Mouse (Mus musculus) neutrophil, adult 5-6 weeks (primary cell): ENCODE results near the gene 9530053A07Rik. TPM values are rescaled to one million over a fixed set of nuclear protein-coding genes. Genes with fewer than 3 reads are reported as not detected.
A peak's percentile ranks its signal among the peaks of the same experiment; 100 is the strongest.
"Not testable (repeated sequence)": the region's sequence is repeated elsewhere in the genome, so short reads cannot be mapped to it uniquely, and the experiment has no call there.

Experiments used
- ATAC-seq: fragments of 151-379, 151-347 bp; 2 replicates; pipeline ENCODE4 v1.8.0; 2017; ENCODE audit warnings: mild to moderate bottlenecking, moderate TSS enrichment; ENCODE audit not compliant: insufficient number of reproducible peaks, poor library complexity, low FRiP score, severe bottlenecking; ENCODE audit errors: extremely low read depth
- total RNA-seq: library from RNA; stranded (forward); fragments of 200-1000 nt; gene quantifications from 2 replicates; pipeline ENCODE4 v1.2.3, GENCODE M21; 2017

Gene 9530053A07Rik
- not detected in 2 replicates for total RNA-seq

DNA sequence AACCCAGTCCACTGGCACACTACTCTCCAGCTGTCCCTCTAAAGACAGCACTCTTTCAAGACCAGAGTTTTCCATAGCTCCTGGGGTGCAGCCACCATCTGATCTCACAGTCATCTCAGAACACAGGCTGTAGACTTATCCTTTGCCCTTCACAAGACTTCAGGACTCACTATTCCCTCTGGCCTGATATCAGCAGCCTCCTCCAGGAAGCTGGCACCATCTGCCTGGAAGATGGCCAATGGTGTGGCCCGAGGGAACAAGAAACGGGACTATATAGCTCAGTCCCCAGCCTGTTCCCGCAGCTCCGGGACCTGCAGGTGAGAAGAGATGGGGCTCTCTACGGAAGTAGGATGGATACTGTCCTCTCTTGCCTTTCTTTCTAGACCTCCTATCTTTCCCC is at the start of gene 9530053A07Rik:
TSS of gene 9530053A07Rik (plus strand) at position 301 of the 400 bp plus-strand sequence.
- ATAC-seq: no peak

DNA sequence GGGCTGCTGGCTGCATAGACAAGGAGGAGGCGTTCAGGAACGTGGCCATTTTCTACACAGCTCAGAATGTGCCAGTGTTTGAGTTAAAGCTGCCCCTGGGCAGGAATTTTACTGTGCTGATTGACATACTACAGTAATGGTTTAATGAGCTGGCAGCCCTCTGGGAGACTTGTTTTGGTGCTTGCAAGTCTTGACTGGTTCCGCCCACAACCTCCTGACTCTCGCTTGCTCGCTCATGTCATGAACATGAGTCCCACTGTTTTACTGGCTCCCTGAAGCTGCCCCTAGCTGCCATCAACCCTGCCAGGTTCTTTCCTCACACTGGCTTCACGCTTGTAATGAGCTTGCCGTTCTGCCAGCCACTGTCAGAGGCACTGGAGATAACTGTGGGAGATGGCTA is 45.1 kb upstream of the 9530053A07Rik start:
- ATAC-seq: no peak

DNA sequence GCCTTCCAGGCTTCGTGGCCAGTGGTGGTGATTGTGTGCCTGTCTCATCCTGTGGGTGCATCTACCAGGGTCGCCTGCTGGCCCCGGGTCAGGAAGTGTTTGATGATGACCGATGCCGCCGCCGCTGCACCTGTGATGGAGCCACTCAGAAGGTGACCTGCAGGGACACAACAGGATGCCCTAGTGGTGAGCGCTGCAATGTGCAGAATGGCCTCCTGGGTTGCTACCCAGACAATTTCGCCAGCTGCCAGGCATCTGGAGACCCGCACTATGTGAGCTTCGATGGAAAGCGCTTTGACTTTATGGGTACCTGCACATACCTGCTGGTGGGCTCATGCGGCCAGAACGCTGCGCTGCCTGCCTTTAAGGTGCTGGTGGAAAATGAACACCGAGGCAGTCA is 43.0 kb upstream of the 9530053A07Rik start:
- ATAC-seq: no peak

DNA sequence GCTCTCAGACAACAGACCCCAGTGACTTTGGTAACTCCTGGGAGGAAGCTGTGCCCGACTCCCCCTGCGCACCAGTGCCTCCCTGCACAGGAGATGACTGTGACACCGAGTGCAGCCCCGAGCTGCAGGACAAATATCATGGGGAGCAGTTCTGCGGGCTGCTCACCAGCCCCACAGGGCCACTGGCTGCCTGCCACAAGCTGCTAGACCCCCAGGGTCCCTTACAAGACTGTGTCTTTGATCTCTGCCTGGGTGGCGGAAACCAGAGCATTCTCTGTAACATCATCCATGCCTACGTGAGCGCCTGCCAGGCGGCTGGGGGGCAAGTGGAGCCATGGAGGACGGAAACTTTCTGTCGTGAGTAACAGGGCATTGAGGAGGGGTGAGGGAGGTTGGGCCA is 35.7 kb upstream of the 9530053A07Rik start:
- ATAC-seq: no peak

DNA sequence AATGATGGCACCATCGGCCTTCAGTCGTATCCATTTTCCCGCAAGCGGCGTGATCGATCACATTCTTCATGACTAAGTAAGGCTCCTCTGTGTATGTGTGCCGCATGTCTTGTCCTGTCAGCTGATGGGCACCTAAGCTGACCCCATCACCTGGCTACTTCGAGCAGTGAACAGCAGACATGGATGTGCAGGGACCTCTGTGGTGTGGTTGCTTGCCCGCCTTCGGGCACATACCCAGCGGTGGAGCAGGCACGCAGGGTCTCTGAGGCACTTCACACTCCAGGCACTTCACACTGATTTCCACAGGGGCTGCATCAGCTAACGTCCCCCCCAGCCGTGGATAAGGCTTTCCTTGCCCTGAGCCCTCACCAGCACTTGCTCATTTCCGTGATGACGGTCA is 30.2 kb upstream of the 9530053A07Rik start:
- no peak for ATAC-seq

DNA sequence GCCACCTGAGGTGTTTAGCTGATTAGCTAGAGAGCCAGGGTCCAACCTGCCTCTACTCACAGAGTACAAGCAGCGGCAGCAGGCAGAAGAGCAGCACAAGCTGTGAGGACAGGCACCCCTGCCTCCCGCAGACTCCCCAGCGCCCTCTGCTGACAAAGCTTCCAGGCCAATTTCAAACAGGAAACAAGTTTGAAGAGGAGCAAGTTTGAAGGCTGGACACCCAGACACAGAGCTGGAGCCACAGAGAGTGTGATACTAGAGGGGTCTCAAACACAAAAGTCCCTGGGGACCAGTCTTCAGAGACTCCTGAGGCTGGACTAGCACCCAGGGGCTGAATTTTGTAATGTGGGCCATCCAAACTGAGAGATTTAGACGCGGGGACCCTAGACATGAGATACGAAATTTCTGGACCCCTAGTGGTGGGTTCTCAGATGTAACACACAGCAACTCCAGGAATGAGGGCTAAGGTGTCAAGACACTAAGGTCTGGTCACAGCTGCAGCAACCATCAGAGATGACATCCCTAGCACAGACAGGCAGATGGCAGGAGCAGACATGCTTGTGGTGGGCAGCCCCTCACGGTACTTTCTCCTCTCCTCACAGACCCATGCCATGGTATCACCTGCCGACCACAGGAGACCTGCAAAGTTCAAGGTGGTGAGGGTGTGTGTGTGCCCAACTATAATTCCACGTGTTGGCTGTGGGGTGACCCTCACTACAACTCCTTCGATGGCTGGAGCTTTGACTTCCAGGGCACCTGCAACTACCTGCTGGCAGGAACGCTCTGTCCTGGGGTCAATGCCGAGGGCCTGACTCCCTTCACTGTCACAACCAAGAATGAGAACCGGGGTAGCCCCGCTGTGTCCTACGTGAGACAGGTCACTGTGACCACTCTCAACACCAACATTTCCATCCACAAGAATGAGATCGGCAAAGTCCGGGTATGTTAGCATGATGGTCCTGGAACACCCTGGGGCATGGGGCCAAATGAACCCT is 28.4 kb upstream of the 9530053A07Rik start:
- ATAC-seq: no peak

DNA sequence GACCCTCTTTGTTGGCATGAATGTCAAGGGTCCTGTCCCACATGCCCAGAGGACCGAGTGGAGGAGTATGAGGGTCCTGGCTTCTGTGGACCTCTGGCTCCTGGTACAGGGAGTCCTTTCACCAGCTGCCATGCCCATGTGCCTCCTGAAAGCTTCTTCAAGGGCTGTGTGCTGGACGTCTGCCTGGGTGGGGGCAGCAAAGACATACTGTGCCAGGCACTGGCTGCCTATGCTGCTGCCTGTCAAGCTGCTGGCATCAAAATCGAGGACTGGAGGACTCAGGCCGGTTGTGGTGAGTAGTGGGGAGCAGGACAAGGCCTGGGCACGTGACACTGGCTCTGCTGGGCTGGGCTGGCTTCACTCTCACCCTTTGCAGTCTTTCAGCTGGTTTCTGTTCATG is 26.3 kb upstream of the 9530053A07Rik start:
- not testable (repeated sequence) for ATAC-seq

DNA sequence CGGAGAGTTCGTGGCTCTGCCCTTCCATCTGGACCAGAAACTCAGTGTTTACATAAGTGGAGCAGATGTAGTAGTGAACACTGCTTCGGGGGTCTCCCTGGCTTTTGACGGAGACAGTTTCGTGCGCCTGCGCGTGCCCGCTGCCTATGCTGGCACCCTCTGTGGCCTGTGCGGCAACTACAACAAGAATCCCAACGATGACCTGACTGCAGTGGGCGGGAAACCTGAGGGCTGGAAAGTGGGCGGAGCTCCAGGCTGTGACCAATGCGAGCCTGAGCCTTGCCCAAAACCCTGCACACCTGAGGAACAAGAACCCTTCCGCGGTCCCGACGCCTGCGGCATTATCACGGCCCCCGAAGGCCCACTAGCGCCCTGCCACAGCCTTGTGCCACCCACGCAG is 24.6 kb upstream of the 9530053A07Rik start:
- no peak for ATAC-seq

DNA sequence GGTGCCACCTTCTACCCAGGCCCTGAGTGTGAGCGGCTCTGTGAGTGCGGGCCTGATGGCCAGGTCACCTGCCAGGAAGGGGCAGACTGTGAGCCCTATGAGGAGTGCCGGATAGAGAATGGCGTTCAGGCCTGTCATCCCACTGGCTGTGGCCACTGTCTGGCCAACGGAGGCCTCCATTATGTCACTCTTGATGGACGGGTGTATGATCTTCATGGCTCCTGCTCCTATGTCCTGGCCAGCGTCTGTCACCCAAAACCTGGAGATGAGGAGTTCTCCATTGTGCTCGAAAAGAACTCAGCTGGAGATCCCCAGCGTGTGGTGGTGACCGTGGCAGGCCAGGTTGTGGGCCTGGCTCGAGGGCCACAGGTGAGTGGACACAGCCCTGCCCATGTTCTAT is 23.0 kb upstream of the 9530053A07Rik start:
- ATAC-seq: no peak

DNA sequence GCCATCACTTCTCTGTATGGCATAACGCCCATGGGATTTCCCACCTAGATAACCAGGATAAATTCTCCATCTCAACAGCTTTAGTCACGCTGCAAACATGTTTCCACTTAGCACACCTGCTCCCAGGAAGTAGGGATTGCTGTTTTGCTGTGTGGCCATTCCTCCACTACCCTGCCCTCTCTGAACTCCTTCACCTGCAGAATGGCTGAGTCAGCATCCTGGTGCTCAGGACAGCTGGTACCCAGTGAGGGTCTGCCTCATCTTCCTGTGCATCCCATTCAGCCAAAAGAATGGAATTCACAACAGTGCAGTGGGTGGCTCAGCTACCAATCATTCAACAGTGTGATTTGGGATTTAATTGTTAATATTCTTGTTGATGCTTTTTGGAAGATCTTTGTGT is 14.6 kb upstream of the 9530053A07Rik start:
- ATAC-seq: no peak

DNA sequence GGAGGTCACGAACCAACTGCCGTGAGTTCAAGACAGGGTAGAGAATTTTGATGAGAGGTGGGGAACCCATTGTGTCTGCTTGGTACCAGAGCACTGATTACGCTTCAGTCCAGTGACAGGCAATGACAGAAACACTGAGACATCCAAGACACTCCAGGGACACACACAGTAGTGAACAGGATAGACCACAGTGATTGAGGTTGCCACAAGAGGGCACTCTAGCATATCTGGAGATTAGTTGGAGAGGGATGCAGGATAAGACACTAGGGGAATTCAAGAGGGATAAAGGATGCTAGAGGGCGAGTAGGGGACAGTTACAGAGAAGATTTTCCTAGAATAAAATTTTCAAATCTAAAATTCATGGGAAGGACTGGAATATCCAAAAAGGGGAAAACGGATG is 8.3 kb downstream of the 9530053A07Rik start:
- ATAC-seq: no peak

DNA sequence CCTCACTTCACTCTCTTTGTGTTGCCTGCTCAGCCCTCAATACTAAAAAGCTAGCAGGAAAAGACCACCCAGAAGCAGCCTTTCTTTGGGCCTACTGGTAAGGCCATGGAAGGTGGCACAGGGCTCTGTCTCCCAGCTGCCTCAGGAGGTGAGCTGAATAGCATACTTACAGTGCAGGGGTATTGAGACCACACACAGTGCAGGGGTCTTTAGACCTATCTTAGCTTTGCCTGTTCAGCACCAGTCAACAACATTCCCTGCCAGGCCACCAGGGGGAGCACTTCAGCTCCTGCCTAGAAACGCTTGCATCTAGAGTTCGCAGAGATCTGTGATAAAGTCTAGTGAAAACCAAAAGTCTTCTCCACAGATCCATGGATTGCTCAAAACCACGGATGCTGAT is 19.0 kb downstream of the 9530053A07Rik start:
- peak; percentile 33 for ATAC-seq

DNA sequence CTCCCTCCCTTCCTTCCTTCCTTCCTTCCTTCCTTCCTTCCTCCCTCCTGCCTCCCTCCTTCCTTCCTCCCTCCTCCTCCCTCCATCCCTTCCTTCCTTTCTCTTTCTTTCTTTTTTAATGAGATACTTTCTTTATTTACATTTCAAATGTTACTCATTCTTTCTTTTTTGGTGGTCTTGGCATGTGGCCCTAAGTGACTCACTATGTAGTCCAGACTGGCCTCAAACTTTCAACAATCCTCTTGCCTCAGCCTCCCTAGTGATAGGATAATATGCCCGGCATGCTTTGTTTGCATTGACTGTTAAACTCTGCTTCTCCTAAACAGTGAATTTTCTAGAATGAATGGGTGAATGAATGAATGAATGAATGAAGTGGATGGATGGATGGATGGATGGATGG is 20.6 kb downstream of the 9530053A07Rik start:
- ATAC-seq: no peak

DNA sequence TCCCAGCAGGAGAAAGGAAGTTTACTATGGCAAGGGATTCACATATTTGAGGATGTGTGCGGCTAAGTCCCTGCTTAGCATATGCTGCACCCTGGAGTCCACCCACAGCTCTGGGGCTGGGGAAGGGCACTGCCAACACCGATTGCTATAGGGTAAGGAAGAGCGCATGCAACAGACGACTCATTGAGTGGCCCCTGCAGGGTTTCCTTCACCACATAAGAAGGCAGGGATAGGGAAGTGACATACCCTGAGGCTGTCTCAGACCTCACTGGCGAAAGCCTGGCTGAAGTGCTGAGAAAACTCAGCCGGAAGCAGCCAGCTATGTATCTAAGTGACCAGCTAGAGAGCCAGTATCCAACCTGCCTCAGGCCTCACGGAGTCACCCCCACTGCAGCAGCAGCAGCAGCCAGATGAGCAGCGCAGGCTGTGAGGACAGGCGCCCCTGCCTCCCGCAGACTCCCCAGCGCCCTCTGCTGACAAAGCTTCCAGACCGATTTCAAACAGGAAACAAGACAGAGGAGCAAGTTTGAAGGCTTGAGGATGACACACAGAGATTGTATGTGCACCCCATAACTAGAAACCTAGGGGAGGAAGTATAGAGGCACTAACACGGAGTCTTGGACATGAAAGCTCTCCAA is 22.4 kb downstream of the 9530053A07Rik start:
- ATAC-seq: no peak

DNA sequence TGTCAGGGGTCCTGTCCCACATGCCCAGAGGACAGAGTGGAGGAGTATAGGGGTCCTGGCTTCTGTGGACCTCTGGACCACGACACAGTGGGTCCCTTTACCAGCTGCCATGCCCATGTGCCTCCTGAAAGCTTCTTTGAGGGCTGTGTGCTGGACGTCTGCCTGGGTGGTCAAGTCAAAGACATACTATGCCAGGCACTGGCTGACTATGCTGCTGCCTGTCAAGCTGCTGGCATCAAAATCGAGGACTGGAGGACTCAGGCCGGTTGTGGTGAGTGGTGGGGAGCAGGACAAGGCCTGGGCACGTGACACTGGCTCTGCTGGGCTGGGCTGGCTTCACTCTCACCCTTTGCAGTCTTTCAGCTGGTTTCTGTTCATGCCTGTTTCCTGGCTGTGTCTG is 24.3 kb downstream of the 9530053A07Rik start:
- ATAC-seq: not testable (repeated sequence)

DNA sequence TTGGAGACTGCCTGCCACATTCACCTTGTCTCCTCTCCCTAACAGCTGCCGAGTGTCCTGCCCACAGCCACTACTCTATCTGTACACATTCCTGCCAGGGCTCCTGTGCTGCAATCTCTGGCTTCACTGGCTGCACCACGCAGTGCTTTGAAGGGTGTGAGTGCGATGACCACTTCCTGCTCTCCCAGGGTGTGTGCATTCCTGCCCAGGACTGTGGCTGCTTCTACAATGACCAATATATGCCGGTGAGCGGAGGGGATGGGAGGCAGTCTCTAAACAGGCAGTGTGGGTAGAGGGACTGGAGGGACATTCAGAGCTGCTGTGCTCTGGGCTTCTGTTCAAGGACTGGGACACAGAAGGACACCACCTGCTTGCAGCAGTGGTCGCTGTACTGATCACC is 30.0 kb downstream of the 9530053A07Rik start:
- no peak for ATAC-seq

DNA sequence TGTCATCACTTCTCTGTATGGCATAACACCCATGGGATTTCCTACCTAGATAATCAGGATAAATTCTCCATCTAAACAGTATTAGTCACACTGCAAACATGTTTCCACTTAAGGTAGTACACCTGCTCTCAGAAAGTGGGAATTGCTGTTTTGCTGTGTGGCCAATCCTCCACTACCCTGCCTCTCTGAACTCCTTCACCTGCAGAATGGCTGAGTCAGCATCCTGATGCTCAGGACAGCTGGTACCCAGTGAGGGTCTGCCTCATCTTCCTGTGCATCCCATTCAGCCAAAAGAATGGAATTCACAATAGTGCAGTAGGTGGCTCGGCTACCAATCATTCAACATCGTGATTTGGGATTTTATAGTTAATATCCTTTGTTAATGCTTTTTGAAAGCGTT is 30.6 kb downstream of the 9530053A07Rik start:
- ATAC-seq: no peak

DNA sequence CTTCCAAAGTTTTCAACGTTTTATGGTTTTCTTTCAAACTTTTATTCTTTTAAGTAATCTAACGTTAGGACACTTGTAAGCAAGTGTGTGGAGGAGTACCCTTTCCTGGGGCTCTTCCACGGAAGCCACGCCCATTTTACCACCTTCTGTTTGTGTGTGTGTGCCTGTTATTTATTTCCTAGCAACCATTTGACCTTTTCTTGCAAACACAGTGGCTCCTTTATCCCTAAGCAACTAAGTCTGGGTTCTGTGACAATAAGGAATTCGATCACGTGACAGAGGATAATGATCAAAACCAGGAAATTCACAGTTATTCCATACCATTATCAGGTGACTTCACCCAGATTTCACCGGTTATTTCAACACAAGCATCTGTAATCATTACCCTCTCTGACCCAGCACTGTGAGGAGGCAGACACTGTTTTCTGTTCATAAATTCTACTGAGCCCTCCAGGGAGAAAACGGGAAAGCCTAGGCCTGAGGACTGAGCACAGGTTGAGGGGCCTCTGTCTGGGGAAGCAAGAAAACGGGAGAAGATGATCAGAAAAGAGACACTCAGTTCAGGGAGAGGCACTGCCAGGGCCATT is 32.0 kb downstream of the 9530053A07Rik start:
- ATAC-seq: no peak

DNA sequence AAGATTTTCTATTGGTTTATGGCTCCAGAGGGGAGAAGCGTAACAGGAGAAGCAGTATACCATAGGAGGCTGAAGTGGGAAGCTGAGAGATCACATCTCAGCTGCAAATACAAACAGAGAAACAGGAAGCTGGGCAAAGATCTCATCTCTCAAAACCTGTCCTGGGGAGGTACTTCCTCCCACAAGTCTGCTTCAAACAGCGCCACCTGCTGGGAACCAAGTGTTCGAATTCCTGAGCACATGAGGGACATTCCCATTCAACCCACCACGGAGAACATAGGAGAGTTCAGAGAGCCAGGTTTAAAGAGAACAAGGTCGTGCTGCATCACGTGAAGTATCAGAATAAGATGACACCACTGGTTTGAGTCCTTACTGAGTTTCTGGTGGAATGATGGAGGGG is 36.1 kb downstream of the 9530053A07Rik start:
- no peak for ATAC-seq
